Mouse (Mus musculus) spleen, postnatal 10 days (tissue): ENCODE measurements at regions not wholly inside any gene's neighbourhood (a gene's known extent, or its start where the extent isn't known, plus 50 kb on each side); places are given as distances from the start of the nearest gene placed in this dataset.

Source experiments
- DNase-seq, 2 experiments: peaks; one replicate each; pipeline ENCODE4 v3.0.0; 2021 to 2022; ENCODE audit warnings: low spot score in 2 of 2

DNA sequence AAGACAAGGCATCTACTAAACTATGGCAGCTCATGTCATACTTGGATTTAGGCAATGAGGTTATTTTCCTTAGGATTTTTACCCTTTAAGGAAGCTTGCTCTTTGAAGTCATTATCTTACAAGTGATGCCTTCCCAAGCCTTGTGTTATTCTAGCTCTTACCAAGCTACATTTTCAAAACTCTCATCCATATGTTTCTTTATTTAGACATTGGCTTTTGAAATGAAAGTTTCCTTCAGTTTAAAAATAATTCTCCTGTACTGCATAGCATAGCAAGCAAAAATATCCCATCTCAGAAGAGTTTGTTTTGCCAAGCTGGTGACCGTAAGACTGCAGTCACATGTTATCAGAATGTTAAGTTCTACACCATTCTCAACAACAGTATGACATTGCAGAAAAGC is 372.8 kb upstream of the Sptlc3 start:
- DNase-seq = no peak

DNA sequence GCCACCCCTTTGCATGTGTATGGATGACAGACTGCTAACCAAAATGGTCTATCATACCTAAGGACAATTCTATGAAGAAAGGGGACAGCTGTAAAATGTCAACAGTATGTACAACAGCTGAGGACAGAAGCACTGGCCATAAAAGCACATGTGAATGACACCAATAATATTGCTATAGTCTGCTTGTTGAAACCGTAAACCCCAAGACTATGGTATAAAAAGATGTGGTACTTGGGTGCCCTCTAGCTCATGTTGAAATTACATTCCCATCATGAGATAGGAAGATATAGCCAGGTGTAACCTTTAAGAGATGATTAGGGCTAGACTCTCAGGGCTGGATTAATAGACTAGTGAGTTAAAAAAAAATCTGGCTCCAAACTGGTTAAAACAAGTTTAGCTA is 361.6 kb upstream of the Sptlc3 start:
- no peak for DNase-seq

DNA sequence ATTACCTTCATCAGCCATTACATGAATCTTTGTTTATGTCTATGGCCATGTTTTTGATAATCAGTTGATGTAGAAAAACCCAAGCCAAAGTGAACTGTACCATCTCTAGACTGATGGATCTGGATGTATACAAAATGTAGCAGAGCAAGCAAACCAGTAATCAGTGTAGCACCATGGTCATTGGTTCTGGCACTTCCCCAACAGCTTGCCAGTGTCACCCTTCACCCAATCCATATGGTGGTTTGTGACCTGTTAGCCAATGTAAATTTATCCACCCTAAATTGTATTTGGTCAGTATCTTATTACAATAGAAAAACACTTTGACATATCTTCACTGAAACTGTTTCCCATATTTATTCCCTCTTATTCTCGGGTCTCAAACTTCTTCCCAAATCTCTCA is 346.7 kb upstream of the Sptlc3 start:
- no peak for DNase-seq

DNA sequence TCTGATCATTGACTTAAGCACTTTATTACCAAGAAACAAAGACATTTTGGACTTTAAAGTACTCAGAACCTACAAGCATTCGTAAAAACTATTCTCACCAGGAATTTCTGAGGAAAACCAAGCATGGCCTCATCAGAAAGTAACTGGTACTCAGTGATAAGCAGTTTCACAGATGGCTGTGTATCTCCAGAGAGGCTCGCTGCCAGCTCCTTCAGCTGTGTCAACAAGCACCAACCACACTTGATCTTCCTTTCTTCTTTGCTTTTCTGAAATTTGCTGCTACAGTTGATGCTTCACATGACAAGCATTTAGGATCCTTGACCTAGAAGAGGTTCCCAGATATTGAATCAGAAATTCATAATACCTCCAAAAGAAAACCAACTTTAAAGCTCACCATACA is 314.1 kb upstream of the Sptlc3 start:
- no peak for DNase-seq

DNA sequence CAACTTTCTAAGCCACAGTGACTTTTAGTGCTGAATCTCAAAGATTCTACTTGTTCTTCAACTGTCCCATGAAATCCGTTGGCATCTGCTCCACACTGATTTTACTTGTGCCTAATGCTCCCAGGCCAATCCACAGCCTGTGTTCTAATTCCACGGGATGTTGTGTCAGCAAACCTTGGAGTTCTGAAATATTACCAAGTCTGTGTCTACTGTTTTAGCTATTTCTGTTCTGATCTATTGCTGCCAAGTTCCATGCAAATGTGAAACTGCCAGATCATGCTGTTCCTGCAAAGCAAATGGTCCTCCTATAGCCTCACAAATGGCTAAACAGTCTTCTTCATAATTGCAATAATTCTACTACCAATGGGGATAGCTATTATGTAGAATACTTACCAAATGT is 295.4 kb upstream of the Sptlc3 start:
- no peak for DNase-seq

DNA sequence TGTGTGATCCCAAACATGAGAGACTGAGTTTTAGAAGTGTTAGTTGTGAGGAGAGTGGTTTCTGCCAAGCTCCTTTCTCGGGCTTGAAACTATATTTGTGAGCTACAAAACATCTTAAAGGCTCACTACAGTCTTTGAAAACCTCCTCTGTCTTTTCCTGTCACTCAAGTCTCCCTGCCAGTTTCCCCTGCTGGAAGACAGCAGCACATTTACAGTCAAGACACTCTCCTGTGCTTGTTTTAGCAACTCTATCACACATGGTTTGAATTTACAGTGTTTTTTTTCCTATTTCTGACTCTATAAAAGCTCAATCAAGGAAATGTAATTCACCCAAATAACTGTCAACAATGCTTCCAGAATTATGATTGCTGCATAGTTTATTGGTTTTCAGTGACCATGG is 286.1 kb upstream of the Sptlc3 start:
- no peak for DNase-seq

DNA sequence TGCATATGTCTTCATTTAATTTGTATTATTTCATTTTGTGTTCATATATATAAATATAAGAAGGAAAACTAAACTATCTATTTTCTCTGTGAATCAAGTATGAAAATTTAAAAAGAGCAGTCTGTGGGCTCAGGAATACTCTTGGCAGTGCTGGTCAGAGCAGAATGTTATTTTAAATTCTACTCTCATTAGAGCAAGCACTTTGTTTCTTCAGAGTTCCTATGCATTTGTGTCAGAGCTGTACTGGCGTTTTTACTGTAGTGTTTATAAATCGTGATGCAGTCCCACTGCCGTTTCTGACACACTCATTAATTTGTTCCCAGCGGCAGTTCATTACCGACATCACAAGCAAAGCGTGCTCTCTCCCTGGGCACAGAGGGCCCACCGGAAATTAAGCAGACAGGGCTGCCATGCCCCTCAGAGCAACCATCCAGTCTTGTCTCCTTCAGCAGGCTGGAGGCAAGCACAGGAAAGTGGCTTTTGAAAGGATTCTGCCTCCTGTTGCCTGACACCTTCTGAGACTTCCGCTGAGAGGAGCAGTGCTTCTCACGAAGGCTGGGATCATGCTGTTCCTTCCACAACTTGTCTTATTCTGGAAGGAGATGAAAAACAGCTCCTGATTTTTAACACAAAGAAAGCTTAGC is 272.8 kb upstream of the Sptlc3 start:
- no peak for DNase-seq

DNA sequence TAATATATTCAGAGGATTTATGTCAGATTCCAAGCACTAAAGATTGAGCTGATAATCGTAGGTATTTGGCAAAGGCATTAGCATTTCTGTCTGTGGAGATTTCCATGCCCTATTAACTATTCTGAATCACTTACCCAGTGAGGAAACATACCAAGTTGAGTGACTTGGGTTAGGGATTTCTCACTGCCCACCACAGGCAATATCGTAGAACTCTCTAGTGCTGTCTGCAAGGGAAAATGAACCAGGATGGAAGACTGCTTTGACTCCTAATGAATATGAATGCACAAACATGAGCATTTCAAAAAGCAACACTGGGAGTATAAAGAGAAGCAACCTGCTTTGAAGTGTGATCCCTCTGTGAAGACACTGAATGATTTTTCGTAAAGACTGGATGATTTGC is 263.3 kb upstream of the Sptlc3 start:
- no peak for DNase-seq

DNA sequence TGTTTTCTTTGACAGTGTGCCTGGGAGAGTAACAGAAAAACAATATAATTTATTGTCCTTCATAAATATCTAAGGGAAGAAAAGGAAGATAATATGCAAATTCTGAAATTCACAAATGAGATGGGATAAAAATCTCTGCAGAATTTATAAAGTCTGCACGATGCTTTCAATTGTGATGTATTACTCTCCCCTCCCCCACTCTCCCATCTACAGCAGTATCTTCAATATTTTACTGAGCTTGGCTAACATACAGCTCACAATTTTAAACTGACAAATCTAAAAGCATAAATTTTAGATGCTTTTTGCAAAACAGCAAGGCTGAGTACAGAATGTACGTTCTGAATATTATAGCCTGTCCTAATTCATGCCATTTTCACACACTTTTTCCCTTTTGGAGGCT is 243.6 kb upstream of the Sptlc3 start:
- no peak for DNase-seq

DNA sequence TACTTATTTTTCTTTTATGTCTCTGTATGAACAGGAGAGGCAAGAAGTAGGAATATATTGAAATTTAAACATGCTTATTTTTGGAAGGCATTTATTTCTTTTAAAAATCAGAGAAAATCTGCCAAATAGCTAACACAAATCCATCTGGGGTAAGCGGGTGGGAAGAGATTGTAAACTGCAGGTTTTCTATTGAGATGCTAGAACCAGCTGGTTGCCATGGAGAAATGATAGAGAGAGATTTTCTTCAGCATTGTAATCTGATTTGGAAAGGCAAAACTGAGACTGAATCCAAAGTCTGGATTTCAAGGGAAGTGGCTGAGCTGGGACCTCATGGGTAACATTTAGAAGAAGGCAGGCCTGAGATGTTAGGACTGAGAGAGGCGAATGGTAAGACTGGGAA is 226.6 kb upstream of the Sptlc3 start:
- DNase-seq = no peak

DNA sequence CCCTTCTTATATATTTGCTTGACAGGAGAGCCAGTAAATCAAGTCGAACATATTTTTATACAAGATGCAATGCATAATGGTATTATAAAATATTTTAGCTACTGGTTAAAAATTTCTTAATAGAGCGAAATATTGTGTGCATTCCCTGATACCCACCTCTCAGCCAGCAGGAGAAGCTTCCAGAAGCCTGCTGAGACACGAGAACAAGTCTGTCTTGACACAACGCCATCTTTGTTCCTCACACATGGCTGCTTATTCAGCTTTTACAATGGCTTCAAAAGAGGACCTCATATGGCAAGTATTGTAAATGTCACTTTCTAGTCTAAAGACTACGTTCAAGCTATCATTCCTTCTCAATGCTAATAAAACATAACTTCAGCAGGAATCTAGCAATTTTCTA is 217.1 kb upstream of the Sptlc3 start:
- no peak for DNase-seq

DNA sequence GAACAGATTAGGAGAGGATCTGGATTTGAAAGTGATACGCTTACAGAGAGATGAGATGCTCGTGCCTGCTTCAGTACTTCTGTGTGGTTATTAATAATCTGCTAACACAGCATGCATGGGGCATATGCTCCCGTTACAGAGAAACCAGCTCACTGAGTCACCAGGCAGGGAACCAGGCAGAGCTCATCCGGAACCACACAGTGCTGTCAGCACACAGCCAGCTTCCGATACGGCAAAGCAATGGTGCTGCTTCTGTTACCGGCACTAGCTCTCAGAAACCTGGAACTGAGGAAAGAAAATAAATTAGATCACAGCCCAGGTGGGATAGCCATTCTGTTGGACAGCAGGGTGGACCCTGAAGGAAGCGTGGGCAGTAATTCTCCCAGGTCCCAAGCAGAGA is 216.1 kb upstream of the Sptlc3 start:
- DNase-seq = no peak

DNA sequence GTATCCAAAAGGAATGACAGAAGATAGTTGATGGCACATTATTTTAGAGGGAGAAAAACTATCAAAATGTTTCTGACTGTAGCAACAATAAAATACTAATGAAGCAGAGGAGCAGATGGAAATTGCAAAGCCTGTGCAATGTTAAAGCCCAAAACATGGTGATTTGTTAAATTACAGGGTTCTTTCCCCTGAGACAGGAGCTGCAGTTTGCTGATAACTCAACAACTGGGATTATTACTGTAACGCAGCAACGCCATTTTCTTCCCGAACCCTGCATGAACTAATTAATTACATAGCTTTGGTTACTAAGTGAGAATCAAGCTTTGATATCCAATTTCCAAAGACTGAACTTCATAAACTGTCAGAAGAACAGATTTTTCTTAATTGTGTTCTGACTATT is 212.7 kb upstream of the Sptlc3 start:
- no peak for DNase-seq

DNA sequence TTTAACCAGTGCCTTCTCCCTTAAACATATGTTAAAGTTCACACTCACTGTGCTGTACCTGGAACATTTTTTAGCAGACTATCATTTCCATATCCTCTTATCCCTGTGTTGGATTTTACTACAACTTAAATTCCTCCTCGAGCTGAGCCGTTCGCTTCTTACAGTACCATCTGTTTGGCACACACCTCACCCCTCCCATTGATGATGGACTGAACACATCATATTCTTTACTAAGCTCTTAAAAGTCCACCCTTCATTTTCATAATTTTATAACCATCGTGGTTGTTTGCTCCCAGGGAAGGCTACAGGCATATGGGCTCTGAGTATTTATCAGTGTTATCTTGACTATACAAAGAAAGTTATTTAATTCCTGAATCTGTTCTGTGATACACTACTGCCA is 209.4 kb upstream of the Sptlc3 start:
- no peak for DNase-seq

DNA sequence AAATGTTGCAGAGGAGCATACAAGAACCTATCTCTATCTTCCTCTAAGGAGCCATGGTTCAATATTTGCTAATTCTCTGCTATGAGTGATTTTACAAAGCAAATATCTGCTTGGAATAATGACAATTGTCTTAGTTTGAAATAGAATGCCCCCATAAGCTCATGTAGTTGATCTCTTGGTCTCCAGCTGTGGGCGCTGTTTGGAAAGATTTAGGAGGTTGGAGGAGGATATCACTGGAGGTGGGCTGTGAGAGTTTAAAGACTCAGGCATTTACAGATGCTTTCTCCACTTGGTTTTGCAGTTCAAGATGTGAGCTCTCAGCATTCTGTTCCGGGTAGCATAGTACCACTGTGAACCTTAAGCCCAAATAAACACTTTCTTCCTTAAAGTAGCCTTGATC is 207.3 kb upstream of the Sptlc3 start:
- DNase-seq = no peak

DNA sequence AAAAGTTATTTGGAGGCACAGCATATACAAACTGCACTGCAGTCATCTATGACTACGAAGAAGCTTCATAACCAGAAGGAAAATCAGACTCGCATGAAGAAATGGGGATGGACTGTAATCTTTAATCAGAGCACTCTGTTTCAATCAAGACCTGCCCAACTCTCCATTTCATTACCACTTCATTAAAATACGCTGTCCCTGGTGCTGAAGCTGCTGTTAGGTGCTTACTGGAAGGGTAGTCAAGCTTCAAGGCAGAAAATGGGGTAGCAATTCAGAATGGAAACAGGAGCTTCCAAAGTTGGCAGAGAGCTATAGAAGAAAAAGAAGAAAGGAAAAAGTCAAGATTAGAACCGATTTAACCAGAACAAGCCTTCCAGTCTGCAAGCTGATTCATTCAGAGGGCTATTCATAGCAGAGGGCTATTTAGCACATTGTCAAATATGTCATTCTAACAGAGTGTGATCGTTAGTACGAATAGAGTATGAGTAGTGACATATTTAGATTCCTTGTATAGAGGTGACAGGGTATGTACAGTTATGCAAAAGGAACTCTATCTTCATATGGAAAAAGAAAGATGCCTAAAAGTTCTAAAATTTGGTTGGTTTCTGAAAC is 195.1 kb upstream of the Sptlc3 start:
- no peak for DNase-seq

DNA sequence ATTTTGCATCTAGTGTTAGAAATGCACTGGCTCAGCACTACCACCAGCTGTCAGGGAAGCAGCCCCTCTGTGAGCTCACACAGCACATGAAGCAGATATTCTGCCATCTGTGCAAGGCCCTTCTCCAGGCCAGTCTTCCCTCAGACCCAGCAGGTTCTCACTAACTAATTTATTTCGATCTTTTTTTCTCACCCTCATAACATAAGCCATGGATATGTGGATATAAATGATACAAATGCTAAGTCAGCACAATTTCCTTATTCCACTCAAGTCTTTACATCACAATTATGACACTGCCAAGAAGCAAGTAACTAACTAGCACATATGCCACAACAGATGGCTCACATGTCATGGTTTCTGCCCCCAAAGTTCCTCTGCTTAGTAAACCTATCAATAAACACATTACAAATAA is 182.3 kb upstream of the Sptlc3 start:
- DNase-seq = no peak

DNA sequence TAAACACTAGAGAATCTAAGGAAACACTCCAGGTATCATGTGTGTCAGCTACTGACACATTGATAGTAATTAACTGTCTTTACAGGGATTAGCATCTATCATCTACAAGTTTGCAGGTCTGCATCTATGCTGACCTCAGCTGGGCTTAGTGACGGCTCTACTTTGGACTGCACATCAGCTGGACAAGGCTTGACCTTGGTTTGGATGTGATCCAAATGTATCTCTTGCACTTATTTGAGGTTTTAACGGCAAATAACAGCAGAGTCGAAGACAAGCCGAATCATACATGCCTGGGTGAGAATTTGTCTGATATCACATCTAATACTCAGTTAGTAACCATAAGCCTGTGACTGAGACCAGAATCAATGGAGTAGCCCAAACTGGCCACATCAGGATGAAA is 181.7 kb upstream of the Sptlc3 start:
- no peak for DNase-seq

DNA sequence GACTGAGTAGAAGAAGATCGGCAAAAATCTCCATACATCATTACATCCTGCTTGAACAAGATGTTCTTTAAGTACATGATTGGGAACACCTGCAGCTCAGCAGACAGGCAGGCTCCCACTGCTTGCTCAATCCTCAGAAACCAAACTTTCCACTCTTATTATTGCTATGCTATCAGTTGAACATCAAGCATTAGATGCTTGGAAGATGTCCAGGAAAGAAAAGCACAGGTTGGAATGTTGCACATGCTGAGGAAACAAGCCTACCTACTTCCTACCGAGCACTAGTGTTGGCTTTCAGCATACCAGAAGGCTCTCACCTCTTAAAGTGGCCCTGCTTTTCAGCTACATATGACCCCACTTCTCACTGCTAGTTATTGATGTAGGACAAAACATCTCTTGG is 171.2 kb upstream of the Sptlc3 start:
- no peak for DNase-seq

DNA sequence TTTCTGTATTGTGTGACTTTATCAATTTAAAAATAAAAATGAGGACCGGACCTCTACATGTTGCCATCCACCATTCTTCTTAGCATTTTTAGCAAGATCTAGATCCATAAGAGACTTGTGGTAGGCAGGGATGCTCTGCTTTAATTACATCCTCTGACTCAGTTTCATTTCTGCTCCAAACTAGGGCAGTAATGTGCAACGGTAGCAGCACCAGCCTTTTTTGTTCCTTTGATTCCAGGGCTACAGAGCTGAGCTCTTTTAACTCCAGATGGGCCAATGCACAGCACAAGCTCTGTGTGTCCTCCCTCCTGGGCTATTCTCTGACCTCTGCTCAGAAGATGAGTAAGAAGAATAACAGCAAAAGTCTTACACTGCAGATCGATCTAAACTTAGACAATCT is 168.2 kb upstream of the Sptlc3 start:
- no peak for DNase-seq

DNA sequence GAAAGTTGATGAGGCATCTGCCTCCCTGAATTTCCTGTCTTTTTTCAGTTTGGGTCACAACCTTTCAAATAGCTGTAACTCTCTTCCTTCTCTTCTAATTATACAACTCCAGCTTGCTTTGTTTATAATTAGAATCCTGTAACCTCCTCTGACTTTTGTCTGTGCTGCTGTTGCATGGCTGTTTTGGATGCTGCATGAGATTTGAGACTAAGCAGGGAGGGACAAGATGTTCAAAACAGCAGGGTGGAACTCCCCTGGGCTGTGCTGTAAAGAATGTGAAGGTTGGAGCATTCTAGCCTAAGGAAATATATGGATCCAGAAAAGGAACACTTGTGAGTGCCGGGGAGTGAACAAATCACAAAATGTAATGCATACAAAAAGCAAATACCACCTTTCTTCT is 159.0 kb upstream of the Sptlc3 start:
- no peak for DNase-seq

DNA sequence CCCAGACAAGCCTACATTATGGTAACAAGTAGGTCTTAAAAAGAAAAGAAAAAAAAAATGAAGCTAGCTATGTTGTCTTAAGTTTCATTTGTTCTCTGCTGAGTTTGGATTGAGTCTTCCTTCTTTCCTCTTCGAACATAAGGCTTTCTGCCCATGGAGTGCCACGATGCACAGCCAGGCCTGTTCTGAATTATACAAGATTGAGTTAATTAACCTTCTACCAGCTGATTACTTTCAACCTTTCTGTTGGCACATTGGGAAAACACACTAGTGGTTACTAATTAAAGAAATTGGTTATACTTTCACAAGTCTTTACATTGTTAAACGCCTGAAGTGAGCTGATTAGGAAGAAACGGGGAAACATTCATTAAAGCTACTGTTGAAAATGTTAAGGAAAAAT is 155.5 kb upstream of the Sptlc3 start:
- DNase-seq = no peak

DNA sequence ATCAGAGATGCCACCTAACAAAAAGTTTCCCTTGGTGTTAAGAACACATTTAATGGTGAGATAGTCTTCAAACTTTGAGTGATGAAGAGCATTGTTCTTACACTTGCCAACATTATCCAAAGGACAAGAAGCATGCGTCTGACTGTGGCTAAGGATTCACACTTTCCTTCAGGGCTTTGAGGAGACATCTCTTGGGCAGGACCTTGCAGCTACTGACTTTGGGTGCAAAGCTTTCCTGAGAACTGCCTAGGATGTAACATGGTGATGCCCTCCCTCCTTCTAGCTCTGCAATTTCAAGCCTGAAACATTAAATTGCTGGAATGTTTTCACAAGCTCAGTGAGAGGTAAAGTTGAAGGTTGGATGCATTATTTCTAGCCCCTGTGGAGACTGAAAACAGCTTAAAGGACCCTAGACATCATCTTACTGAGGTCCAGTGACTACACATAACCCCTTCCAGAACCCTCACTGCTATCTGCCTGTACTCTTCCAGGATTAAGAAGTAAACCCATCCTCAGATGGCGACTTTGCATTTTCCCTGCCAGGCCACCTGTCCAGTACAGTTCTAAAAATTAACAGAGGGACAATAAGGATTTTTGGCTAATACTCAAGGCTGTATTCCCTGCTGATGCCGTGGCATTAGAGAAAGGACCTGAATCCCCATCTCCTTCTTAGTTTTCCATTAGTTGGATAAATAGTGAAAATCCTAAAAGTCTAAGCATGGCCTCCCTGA is 137.3 kb upstream of the Sptlc3 start:
- no peak for DNase-seq
